Mouse (Mus musculus) C2C12 (cell line): ENCODE data around the gene Cetn2. TPM values are rescaled to one million over a fixed set of nuclear protein-coding genes. Genes with fewer than 3 reads are reported as not detected.

Experiments used
- H3K27me3 ChIP-seq: one replicate; pipeline ENCODE4 v1.6.1; 2011; ENCODE audit not compliant: control insufficient read depth, insufficient read depth, insufficient read length
- H3K36me3 ChIP-seq: one replicate; pipeline ENCODE4 v1.6.1; 2011; ENCODE audit not compliant: control insufficient read depth, insufficient read depth
- H3K4me3 ChIP-seq: one replicate; pipeline ENCODE4 v1.5.1; 2011; ENCODE audit warnings: mild to moderate bottlenecking, control low read depth; ENCODE audit not compliant: poor library complexity, insufficient read depth, severe bottlenecking
- H3K79me2 ChIP-seq: one replicate; pipeline ENCODE4 v1.6.1; 2011; ENCODE audit not compliant: control insufficient read depth, insufficient read depth
- H3K79me3 ChIP-seq: one replicate; pipeline ENCODE4 v1.6.1; 2011; ENCODE audit warnings: low read depth, control low read depth
- H3ac ChIP-seq: one replicate; pipeline ENCODE3; 2011; ENCODE audit warnings: low read depth; ENCODE audit not compliant: control insufficient read depth, insufficient read length
- CEBPB ChIP-seq: IDR thresholded peaks from one replicate; pipeline ENCODE4 v1.6.1; 2011; ENCODE audit warnings: low read depth, mild to moderate bottlenecking, control low read depth, moderate library complexity
- CTCF ChIP-seq: IDR thresholded peaks from one replicate; pipeline ENCODE4 v1.5.1; 2011; ENCODE audit not compliant: control insufficient read depth, insufficient read depth, insufficient read length
- FOSL1 ChIP-seq: IDR thresholded peaks from one replicate; pipeline ENCODE4 v1.8.0; 2011; ENCODE audit warnings: mild to moderate bottlenecking, low read length; ENCODE audit not compliant: poor library complexity, insufficient read depth, severe bottlenecking
- MAX ChIP-seq: IDR thresholded peaks from one replicate; pipeline ENCODE4 v1.6.1; 2011; ENCODE audit warnings: mild to moderate bottlenecking, control low read depth
- MYOD1 ChIP-seq: IDR thresholded peaks from one replicate; pipeline ENCODE4 v1.6.1; 2011; ENCODE audit warnings: low read depth; ENCODE audit not compliant: control insufficient read depth, insufficient read length
- MYOG ChIP-seq: IDR thresholded peaks from one replicate; pipeline ENCODE4 v1.6.1; 2011; ENCODE audit not compliant: control insufficient read depth, insufficient read length; ENCODE audit errors: extremely low read depth
- USF1 ChIP-seq: IDR thresholded peaks from one replicate; pipeline ENCODE4 v1.6.1; 2011; ENCODE audit warnings: low read depth, mild to moderate bottlenecking, control low read depth, moderate library complexity
- polyA plus RNA-seq: library from polyadenylated mRNA; unstranded; fragments of >200 nt; fragmentation: generic; extraction: Trizol; gene quantifications from one replicate; pipeline ENCODE4 v1.2.1, GENCODE M21; 2012; ENCODE audit warnings: missing spikeins

Cetn2 gene
- polyA plus RNA-seq, 1 experiment, result 23.3 TPM

DNA sequence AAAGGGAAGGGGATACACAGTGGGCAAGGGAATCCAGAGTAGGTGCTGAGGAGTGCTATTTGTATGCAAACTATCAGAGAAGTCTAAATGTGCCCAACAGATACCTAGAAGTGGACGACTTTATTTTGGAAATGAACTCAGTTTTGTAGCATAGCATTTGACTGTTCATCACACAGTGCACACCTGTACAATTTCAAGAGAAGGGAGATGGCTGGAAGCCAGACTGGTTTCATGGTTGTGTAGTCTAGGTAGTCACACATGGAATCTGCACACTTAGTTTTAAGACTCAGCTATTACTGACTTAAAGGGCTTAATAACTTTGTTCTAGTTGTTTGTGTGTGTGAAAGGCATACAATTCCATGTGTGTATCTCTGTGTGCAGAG lies 22.2 kb downstream of the Cetn2 start:
- no peak overlapping the region for H3ac ChIP-seq
- H3K4me3 ChIP-seq, result no peak overlapping the region
- no peaks in the 10 kb centered on the region for H3K79me3 ChIP-seq
- H3K36me3 ChIP-seq, result no peaks in the 10 kb centered on the region
- no peak for TF ChIP-seq FOSL1
- no peak for TF ChIP-seq MYOG
- TF ChIP-seq MYOD1, result no peak
- no peak for TF ChIP-seq USF1
- TF ChIP-seq CTCF, result no peak
- TF ChIP-seq MAX, result no peak
- no peak for TF ChIP-seq CEBPB
- no peaks in the 10 kb centered on the region for H3K79me2 ChIP-seq
- no peaks in the 10 kb centered on the region for H3K27me3 ChIP-seq

DNA sequence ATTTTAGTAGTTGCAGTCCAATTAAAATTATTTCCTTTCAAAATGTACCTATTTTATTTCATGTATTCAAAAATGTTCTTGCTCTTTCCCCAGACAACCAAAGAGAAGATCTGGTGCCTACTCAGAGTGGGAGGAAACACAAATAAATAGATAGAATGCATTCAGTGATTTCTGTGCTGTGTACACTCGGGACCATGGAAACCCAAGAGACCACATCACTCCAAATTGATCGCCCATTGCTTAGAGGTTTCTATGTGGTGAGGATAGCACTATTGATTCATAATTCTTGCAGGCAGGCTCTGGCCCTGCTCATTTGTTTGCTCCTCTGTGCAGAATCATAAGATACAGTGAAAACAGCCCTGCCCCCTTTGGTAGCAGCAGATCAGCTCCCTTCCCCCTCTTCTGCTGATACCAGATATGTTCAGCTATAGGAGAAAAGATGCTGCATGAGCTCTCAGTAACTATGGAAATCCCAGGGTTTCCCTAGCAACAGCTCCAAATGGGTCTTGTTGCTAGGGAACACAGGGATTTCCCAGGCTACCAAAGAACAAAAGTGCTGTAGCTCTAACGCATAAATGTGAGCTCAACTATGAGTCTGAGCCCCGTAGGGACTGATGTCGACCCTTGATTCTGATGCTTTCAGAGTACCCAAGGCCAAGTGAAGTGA lies 22.7 kb downstream of the Cetn2 start:
- H3K36me3 ChIP-seq, result no peaks in the 10 kb centered on the region
- no peaks in the 10 kb centered on the region for H3K27me3 ChIP-seq
- no peak overlapping the region for H3K4me3 ChIP-seq
- no peaks in the 10 kb centered on the region for H3K79me2 ChIP-seq
- H3K79me3 ChIP-seq, result no peaks in the 10 kb centered on the region
- H3ac ChIP-seq, result no peak overlapping the region
- TF ChIP-seq FOSL1, result no peak

Other genes starting within 250 kb of the Cetn2 start
- gene Gabrq, start 93.2 kb downstream of the Cetn2 start, polyA plus RNA-seq, result not detected
- 41.1 TPM for gene Nsdhl, start 146 bp upstream of the Cetn2 start, polyA plus RNA-seq
- gene Zfp185, start 68.9 kb upstream of the Cetn2 start, polyA plus RNA-seq, result not detected
- gene Pnma5, start 118.7 kb upstream of the Cetn2 start, polyA plus RNA-seq, result 0.06 TPM
- gene Pnma3, start 146.4 kb upstream of the Cetn2 start, polyA plus RNA-seq, result not detected
- 0.28 TPM for gene Xlr4a, start 164.1 kb upstream of the Cetn2 start, polyA plus RNA-seq
- gene Xlr3a, start 178.7 kb upstream of the Cetn2 start, polyA plus RNA-seq, result 2.6 TPM
- gene Gm14685, start 198.6 kb upstream of the Cetn2 start, polyA plus RNA-seq, result not detected
- gene Xlr5b, start 230.4 kb upstream of the Cetn2 start, polyA plus RNA-seq, result not detected
- gene DXBay18, start 231.0 kb upstream of the Cetn2 start, polyA plus RNA-seq, result not detected